Mouse (Mus musculus) olfactory bulb, adult 2 months (tissue): ENCODE measurements around the gene Cstb.

ENCODE experiments used
- CTCF ChIP-seq: fragments of 200-500 bp; IDR thresholded peaks from 2 replicates; pipeline ENCODE4 v1.5.1; 2012; ENCODE audit warnings: low read depth, mild to moderate bottlenecking, low read length, moderate library complexity; ENCODE audit not compliant: insufficient read depth
- POLR2A ChIP-seq: fragments of 200-500 bp; IDR thresholded peaks from 2 replicates; pipeline ENCODE4 v1.6.1; 2012; ENCODE audit warnings: mild to moderate bottlenecking, low read depth, low read length, moderate library complexity; ENCODE audit not compliant: insufficient read depth

- TF ChIP-seq CTCF: no peak
- TF ChIP-seq POLR2A: no peak
Measured at GRCm38 (mm10) chr10:78470582-78471313, 45.3 kb downstream of the Cstb start.
